Mouse (Mus musculus): ENCODE data around the gene Runx1.

The Runx1 gene

DNA sequence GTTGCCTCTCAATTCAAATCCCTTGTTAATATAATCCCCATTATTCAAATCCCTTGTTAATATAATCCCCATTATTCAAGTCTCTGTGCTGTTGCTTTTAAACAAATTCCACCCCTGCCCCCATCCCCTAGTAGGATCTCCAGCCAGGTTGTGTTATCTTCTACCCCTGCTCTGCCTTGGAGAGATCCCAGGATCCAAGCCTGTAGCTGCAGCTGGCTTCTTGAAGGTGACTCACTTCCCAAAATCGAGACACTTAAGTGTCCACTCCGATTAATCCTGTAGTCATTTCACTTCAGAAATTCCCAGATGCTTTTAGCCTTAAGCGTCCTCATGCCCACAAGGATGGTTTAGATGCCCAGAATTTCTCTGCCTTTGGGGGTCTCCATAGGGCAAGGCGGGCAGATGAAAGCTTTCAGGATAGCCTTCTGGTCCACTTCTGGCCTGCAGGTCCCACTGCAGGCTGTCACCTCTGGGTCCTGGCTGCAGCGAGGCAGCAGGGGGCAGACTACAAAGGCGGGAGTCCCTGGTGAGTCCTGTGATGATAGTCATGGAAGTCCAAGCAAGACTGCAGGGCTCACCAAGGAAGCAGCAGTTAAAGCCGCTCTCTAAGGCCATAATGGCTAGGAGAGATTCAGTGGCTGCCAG, 1.8 kb upstream of the Runx1 start:
- intact Hi-C loops (cut with DNase I), result no loop called here

DNA sequence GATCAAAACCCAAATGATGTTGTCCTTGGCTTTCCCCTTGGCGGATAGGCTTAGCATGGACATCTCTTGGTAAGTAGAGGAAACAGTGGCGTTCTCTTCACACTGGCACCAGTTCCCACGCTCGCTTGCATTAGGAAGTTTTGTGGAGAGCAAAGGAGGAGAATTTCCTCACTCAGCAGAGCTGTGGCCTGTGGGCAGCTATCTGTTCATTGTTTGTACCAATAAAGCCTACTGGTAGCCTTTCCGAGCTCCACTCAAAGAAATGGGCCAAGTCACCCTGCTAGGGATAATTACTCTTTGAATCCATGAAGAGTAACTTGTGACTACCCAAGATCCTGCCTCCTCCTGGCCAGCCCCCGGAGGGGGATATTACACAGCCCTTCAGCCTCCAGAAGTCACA, 734 bp upstream of the Runx1 start:
- intact Hi-C loops (cut with DNase I), result no loop called here

DNA sequence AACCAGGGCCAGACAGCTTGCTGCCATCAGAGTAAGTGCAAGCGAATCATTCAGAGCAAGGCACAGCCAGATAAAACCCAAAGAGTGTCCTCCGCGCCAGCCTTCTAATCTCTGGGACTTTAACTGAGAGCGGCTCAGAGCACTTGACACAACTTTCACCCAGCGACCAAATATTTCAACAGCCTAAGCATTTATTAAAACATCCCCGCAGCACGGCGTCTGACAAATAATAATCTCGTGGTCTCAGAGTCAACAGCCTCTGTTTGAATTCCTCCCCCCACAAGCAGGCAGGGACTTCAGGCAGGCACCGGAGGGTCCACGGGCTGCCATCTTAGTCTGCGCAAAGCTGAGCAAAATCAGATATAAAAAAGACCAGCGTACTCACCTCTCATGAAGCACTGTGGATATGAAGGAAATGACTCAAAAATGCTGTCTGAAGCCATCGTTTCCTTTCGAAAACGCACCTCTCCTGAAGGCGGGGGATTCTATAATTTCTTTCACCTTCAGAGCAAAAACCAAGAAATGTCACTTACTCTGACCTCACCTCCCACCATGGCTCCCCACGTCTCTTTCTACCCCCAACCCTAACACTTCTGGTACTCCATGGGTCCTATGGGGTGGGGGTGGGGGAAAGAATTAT, 625 bp downstream of the Runx1 start:
- intact Hi-C loops (cut with DNase I), result no loop called here

DNA sequence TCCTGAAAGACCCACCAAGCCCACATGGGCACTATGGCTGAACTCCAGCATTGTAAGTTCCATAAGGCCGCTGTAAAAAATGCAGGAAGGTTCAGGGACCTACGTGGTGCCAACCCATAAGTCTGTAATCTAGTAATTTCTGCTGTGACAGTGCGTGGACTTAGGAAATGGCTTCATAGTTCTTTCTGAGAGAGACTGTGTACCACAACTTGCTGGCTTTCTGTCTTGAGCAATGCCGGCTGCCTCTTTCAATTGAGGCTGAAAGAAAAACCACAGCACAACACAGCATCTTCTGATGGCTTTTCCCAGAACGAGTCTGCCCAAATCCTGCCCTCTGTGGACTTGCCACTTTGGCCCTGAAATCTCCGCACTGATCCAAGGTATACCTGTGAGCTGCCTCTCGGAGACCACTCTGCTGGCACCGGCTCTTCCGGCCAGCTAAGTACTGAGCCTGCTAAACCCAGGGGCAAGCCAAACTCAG, 1.2 kb downstream of the Runx1 start:
- intact Hi-C loops (cut with DNase I), result no loop called here

DNA sequence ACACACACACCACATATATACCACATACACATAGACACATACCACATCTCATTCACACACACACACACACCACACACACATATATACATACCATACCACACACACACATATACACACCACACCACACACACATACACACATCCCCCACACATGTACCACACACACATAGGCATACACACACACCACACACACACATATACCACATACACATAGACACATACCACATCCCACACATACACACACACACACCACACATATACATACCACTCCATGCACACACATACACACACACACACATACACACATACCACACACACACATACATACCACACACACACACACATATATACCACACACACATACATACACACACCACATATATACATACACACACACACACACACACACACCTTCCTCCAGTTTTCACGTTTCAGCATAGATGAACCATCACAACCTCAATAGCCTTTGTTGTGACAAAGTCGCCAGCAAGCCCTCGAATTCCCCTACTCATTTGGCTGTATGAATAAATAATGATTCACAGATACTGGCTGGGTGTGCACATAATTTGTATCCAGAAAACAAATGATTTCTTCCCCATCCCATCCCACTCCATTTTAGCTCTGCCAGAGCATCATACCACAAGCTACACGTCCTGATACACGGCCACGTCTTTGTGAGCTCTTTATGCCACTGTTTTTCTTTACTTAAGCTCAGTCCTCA, 1.8 kb downstream of the Runx1 start:
- intact Hi-C loops (cut with DNase I), result no loop called here

DNA sequence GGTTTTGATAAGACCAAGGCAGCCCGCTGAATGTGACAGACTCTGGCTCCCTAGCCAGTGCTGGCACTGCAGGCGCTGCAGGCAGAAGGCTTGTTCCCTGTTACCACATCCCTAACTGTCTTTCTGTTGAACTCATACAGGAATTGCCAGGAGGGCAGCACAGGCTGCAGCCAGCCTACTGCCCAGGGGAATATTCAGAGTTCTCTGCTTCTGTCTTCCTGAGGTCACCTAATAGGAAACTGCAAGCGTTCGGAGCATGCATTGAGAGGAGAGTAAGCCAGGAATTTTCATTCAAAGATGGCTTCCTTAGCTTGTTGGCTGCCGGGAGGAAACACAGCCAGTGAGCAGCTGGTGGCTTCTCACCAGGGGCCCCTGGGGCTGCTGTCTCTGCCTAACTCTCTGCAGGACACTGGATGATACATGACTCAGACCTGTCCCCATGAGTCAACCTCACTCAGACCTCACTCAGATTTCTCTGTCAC, 2.5 kb downstream of the Runx1 start:
- intact Hi-C loops (cut with DNase I), result no loop called here

DNA sequence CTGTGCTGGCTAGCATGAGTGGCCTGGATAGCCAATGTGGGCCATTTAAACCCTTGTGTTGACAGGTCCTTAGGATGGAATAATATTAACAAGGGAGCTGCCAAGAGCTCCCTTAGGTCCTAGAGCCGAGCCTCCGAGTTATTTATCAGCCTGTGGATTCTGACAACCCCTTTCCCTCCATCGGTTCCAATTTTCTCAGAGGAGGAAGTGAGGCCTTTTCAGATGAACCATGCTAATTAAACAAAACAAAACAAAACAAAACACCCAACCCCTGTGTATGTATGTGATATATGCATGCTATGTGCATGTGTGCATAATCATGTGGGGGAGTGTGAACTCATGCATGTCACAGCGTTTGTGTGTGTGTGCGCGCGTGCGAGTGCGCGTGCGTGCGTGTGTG, 3.3 kb downstream of the Runx1 start:
- intact Hi-C loops (cut with DNase I), result no loop called here

DNA sequence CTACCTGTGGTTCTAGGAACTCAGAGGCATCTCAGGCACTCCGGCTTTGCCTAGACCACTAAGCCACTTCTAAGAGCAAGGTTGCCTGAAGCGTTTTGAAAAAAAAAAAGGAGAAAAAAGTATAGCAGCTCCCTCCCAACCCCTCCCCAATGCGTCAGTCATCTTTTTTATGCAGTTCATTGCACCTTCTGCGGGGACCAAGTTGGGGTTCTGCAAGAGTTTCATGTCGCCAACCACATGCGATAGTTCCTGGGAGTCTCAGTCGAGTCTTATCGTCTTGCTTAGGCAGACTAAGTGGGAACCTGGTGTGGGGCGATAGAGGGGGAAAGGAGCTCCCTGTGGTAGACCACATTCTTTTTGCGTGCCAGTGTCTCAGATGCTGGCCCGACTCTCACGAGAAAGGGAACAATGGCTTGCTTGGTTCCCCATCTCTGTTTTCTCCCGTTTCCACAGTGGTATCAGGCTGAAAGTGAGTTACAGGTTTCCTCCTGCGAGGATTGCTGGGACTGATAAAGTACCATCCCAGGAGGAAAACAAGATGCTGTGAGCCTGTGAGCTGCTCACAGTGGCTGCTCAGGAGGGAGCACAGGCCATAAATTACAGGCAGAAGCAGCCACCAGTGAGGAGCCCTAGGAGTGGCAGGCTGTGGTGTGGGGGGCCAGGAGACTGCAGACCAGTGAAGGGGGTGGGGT, 3.9 kb downstream of the Runx1 start:
- intact Hi-C loops (cut with DNase I), result no loop called here

DNA sequence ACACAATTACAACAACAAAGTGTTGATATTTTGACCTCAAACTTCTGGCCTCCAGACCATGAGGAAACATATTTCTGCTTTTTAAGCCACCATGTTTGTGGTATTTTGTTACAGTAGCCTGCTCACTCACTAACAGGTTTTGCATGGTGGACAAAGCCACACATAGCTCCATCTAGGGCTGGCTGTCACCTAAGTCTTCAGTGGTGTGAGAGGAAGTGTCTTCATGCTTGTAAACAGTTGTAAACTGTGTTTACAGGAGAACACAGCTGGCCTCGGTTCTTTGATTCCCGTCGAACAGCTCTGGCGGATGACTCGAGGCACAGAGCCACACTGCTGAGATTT, 4.4 kb downstream of the Runx1 start:
- intact Hi-C loops (cut with DNase I), result no loop called here

DNA sequence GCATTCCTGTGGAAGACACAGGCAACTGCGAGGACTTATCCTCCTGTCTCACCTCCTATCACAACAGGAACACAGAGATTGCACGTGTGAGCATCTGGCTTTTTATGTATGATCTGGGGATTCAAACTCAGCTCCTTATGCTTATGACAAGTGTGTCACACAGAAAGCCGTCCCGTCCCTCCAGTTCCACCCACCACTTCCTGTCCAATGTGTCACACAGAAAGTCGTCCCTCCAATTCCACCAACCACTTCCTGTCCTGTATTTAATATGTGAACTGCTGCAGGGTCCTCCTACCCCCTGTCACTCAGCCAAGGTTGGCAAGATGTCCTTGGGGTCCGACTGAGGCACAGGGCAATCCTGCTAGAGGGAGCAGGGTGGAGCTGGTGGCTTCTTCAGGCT, 5.5 kb downstream of the Runx1 start:
- intact Hi-C loops (cut with DNase I), result no loop called here

DNA sequence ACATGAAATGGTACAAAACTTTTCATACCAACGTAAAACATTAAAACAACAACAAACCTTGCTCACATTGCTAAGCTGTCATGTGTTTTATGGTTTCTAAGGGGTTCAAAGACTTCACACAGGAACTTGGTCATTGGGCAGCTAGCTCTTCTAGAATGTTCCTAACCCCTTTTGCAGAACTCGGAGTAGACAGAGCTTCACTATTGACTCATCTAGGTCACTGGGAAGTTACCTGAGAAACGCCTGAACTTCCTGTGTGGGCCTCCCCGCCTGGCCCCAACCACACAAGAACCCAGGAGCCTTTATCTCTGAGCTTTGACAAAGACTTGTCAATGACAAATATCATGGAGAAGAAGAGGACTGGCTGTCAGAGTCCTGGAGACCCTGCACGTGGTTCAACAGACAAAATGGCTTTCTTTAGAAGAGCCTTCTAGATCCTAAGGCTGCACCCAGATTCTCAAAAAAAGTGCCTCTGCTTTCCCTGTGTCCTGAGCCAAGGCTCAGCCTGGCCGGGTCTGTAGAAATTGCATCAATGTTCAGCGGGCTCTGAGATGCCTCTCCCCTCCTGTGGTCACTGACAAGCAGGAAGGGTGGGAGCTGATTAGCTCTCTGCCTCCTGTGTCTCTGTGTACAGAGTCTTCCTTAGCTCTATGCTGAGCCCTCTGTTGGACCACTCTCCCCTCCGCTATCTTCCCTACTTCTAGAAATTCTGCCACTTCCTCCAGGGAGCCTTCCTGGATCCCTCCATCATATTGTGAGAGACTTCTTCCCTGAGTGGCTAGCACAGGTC, 7.3 kb downstream of the Runx1 start:
- intact Hi-C loops (cut with DNase I), result no loop called here

DNA sequence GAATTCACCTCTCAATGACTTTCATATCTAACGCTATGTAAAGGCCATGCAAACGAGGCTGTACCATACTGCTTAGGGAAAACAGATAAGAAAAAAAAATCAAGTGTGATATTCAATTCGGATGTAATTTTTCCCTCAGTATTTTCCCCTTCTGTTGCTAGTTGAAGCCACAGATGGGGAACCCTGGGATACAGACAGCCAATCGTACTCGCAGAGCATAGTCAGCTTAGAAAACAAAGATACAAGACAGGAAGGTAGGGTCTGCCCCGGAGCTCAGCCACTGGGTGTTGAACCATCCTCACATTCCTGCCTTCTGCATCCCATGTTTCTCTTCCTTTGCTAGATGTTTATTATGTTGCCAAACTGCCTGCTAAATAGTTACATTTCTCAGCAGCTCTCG, 9.9 kb downstream of the Runx1 start:
- intact Hi-C loops (cut with DNase I), result no loop called here

DNA sequence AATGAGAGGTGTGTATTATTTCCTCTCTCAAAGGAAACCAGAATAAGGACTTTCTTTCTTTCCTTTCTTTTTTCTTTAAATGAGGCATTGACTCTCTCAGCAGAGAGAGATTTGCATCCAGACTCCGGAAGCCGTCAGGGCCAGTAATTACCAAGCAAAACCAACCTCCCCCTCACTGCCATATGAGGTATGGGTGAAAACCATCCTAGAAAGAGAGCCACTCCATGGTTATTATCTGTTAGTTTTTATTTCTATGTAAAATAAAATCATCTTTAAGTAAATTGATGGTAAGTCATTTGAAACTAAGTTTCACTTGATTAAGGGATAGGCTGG, 10.8 kb downstream of the Runx1 start:
- intact Hi-C loops (cut with DNase I), result no loop called here

DNA sequence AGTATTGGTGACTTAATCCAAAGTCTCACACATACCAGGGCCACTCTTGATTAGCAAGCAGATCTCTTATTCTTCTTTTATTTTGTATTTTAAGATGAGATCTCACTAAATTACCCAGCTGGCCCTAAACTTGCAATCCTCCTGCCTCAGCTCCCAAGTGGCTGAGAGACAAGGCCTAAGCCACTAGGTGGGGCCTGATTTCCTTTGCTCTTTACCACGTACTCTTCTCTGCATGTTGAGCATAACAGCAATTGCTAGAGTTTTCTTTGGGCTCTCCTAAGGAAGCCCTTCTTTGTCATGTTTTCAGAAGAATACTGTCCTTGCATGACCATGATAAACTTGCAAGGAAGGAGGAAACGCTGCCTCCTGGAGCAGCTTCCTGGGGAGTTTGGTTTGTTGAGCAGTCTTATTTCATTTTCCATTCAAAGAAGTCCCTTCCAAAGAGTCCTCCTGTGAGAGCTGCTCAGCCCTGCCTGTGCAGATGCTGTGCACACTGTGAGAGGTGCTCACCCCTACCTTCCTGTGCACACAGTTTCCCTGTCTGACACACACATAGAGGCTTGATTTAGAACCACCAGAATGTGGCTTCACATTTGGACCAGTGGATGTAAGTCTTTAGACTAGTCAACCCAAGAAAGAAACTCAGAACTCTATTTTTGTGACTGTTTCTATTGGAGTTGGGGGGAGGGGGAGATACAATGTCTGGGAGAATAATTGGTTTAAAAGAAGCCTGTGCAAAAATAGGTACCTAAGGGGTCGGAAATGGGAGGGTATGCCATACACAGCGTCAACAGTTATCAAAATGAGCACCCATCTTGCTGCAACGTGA, 11.4 kb downstream of the Runx1 start:
- intact Hi-C loops (cut with DNase I), result no loop called here

DNA sequence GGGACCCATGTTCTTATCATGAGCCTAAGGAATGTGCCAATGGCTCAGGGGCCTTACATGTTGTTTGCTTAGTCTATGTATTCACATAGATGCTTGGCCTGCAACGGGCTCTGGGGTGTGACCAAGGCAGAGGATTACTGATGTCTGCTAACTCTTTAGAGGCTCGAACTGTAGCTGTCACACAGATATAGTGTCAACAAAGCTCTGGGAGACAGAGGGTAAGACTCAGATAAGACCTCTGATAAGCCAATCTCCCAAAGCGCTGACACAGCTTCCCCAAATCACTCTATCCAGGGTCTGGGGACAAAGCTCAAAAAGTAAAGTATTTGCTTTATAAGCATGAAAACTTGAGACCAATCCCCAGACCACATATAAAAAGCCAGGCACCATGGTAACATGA, 13.5 kb downstream of the Runx1 start:
- intact Hi-C loops (cut with DNase I), result no loop called here

DNA sequence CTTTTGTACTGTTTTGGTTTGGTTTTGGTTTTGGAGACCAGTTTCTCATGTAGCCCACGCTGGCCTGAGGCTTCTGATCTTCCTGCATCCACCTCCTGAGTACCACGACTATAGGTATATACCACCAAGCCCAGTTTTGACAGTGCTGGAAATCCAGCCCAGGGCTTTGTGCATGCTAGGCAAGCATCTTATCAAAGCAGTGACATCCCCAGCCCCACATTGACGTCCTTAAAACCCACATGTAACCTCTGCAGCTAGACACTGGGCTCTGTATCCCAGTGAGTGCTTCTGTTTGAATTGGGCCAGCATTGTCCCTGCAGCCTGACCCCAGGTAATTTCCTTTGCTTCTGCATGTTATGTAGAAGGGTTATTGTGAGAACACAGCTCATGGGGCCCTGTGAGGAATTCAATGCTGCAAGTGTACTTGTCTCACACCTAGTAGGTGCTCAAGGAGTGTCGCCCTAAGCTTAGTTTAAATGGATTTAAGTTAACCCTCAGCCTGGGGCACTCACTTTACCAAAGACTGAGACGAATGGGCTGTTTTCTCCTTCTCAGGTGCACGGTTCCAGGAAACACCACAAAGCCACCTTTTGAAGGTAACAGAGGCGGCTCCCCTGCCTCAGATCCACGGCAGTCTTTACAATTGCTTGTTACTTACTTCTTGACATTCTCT, 15.2 kb downstream of the Runx1 start:
- intact Hi-C loops (cut with DNase I), result no loop called here

DNA sequence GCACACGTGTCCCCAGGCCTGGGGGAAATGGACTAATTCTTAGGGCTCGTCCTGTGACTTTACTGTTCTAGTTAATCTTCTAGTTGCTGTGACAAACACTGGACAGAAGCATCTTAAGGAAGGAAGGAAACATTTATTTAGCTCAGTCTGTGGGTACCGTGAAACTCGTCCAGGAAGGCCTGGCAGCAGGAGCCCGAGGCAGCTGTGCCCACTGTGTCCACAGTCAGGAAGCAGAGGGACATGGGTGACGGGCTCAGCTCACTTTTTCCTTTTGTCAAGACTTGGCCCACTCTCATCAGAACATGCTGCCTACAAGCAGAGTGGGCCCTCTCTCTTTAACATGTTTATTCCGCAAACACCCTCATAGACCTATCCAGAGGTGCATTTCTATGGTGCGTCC, 18.2 kb downstream of the Runx1 start:
- intact Hi-C loops (cut with DNase I), result no loop called here

DNA sequence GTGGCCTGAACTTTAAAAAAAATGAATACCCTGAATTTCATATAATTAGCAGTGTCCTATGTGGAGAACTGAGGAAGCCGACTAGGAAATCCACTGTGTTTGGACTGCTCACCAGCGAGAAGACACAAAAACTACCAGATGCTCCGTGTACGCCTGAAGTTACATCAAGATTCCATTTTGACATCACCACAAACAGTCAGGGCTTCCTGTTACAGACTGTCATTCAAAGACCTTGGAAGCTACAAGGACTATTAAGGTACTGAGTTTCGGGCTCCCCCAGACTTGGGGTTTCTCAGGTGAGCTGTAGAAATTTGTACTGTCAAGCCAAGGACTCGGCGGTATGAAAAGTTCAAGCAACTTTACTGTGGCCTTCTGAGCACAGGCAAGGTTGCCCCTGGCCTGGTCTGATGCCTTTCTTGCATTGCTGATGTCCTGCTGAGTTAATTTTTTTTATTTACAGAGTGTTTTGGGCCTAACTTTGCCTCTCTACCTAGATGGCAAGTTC, 22.8 kb downstream of the Runx1 start:
- intact Hi-C loops (cut with DNase I), result no loop called here

DNA sequence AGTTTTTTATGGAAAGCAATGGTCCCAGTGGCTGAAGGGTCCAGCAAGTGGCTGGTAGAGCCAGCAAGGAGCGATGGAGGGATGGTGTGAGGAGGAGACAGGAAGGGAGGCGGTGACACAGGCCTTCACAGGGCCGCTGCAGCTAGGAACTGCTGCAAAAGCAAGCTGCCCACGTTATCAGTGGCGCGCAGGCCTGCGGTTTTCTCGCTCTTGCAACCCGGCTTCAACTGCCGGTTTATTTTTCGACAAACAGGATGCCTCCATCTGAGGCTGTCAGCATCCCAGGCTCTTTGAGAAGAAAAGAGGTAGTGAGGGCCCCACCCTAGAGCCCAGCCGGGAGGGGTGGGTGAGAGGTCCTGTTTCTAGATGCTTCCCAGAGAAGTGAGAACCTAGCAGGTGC, 24.4 kb downstream of the Runx1 start:
- intact Hi-C loops (cut with DNase I), result no loop called here

DNA sequence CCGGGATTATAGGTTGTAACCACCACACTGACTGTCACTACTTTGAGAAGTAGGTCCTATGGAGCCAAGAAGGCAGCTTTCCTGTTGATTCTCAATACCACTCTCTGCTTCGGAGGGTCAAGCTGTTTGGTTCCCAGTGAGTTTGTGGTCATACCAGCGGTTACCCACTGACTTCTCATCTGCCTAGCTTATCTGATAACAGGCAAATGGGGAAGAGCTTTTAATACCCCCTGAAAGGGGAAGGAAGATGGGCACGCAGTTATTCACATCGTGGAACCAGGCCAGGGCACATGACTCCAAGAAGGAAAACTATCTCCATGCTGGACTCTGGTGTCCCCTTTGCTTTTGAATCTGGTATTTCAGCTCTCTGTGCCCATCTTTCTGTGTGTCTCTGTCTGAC, 25.1 kb downstream of the Runx1 start:
- intact Hi-C loops (cut with DNase I), result no loop called here
